Comparison of ENCODE assay signal across 8 mouse cellular contexts in genomic region chr8:93810028-93810858, GRCm38 (mm10). TPM values are rescaled to one million over a fixed set of nuclear protein-coding genes. Genes with fewer than 3 reads are reported as not detected.
DNase-seq lines count a peak whose midpoint lies in the region; ATAC-seq lines count a peak whose summit lies in the region.

No protein-coding gene starts in this region.

- peak overlapping the region; percentile 77 for H3K4me3 ChIP-seq in embryonic facial prominence, embryonic 10.5 days
- peak overlapping the region; percentile 66 for H3K4me3 ChIP-seq in limb, embryonic 12.5 days (replicated peaks)
- peak overlapping the region; percentile 96 for H3K4me3 ChIP-seq in midbrain, embryonic 16.5 days (ENCODE audit: low read depth, low read length)
- H3K4me3 ChIP-seq in stomach, embryonic 14.5 days (ENCODE audit: low read depth, low read length) = peak overlapping the region; percentile 57

- peak overlapping the region; percentile 84 for H3K27ac ChIP-seq in embryonic facial prominence, embryonic 10.5 days (replicated peaks)
- H3K27ac ChIP-seq in limb, embryonic 12.5 days = no peak overlapping the region
- peak overlapping the region; percentile 98 for H3K27ac ChIP-seq in midbrain, embryonic 16.5 days (ENCODE audit: low read length)
- peak overlapping the region; percentile 52; the same call in 1 of the 2 replicates for H3K27ac ChIP-seq in stomach, embryonic 14.5 days (ENCODE audit: low read length)

- H3K4me2 ChIP-seq in limb, embryonic 12.5 days = peak overlapping the region; percentile 86
- peak overlapping the region; percentile 80 for H3K4me2 ChIP-seq in midbrain, embryonic 16.5 days (ENCODE audit: low read length)
- H3K4me2 ChIP-seq in stomach, embryonic 14.5 days (replicated peaks; ENCODE audit: low read depth, low read length) = peak overlapping the region; percentile 82

- ATAC-seq in limb, embryonic 12.5 days (ENCODE audit: insufficient number of reproducible peaks, insufficient read depth, low FRiP score, low TSS enrichment, low read depth) = peak; percentile 83
- peak; percentile 82 for ATAC-seq in midbrain, embryonic 16.5 days
- ATAC-seq in stomach, embryonic 14.5 days (ENCODE audit: insufficient number of reproducible peaks, insufficient read depth, low FRiP score, low read depth) = peak; percentile 81

- H3K4me1 ChIP-seq in embryonic facial prominence, embryonic 10.5 days = peaks cover 45% of the 10 kb centered on the region
- H3K4me1 ChIP-seq in limb, embryonic 12.5 days (replicated peaks) = peaks cover 30% of the 10 kb centered on the region
- H3K4me1 ChIP-seq in midbrain, embryonic 16.5 days (ENCODE audit: control insufficient read depth, insufficient read depth, low read length) = peaks cover 17% of the 10 kb centered on the region
- H3K4me1 ChIP-seq in stomach, embryonic 14.5 days (ENCODE audit: control insufficient read depth, insufficient read depth, low read length) = peaks cover 17% of the 10 kb centered on the region; the same call in 1 of the 2 replicates

- H3K36me3 ChIP-seq in embryonic facial prominence, embryonic 10.5 days (replicated peaks) = no peaks in the 10 kb centered on the region
- H3K36me3 ChIP-seq in limb, embryonic 12.5 days = no peaks in the 10 kb centered on the region
- no peaks in the 10 kb centered on the region for H3K36me3 ChIP-seq in midbrain, embryonic 16.5 days (ENCODE audit: control insufficient read depth, insufficient read depth, low read length)
- H3K36me3 ChIP-seq in stomach, embryonic 14.5 days (ENCODE audit: control insufficient read depth, insufficient read depth, low read length) = no peaks in the 10 kb centered on the region

- H3K9me3 ChIP-seq in embryonic facial prominence, embryonic 10.5 days = no peaks in the 10 kb centered on the region
- H3K9me3 ChIP-seq in limb, embryonic 12.5 days = no peaks in the 10 kb centered on the region
- H3K9me3 ChIP-seq in midbrain, embryonic 16.5 days (replicated peaks; ENCODE audit: control insufficient read depth, low read length, poor library complexity, severe bottlenecking) = no peaks in the 10 kb centered on the region
- no peaks in the 10 kb centered on the region for H3K9me3 ChIP-seq in stomach, embryonic 14.5 days (ENCODE audit: control insufficient read depth, low read depth, low read length)

- H3K27me3 ChIP-seq in embryonic facial prominence, embryonic 10.5 days (replicated peaks; ENCODE audit: low read depth, poor library complexity, severe bottlenecking) = peaks cover 63% of the 10 kb centered on the region
- peaks cover 57% of the 10 kb centered on the region for H3K27me3 ChIP-seq in limb, embryonic 12.5 days
- no peaks in the 10 kb centered on the region for H3K27me3 ChIP-seq in midbrain, embryonic 16.5 days (ENCODE audit: control insufficient read depth, insufficient read depth, low read depth, low read length)
- peaks cover 6% of the 10 kb centered on the region; the same call in 1 of the 2 replicates for H3K27me3 ChIP-seq in stomach, embryonic 14.5 days (ENCODE audit: control insufficient read depth, insufficient read depth, low read length)

- H3K9ac ChIP-seq in limb, embryonic 12.5 days (replicated peaks) = peak overlapping the region; percentile 65
- H3K9ac ChIP-seq in midbrain, embryonic 16.5 days (ENCODE audit: low read depth, low read length) = peak overlapping the region; percentile 98
- peak overlapping the region; percentile 57; the same call in 1 of the 2 replicates for H3K9ac ChIP-seq in stomach, embryonic 14.5 days (replicated peaks; ENCODE audit: low read depth, low read length)

- 1% methylated on average over 58 of the region's 116 CpGs for WGBS in embryonic facial prominence, embryonic 10.5 days
- WGBS in limb, embryonic 12.5 days = 1% methylated on average over 54 of the region's 116 CpGs
- 0% methylated on average over 39 of the region's 116 CpGs for WGBS in midbrain, embryonic 16.5 days
- 1% methylated on average over 50 of the region's 116 CpGs for WGBS in stomach, embryonic 14.5 days

- DNase-seq in layer of hippocampus, adult 11-12 months (ENCODE audit: low spot score) = peak; percentile 90
- DNase-seq in layer of hippocampus, adult 9-10 months (ENCODE audit: low spot score) = no peak
- DNase-seq in embryonic facial prominence, embryonic 10.5 days (ENCODE audit: low spot score) = peak; percentile 89
- peak; percentile 85 to 89 for DNase-seq in heart, adult 18-20 months
- DNase-seq in kidney, adult 18-20 months = peak; percentile 75

RNA-seq across cellular contexts. Expression of gene Gnao1, which starts 0.5 kb away (rescaled TPM):
- polyA plus RNA-seq in embryonic facial prominence, embryonic 10.5 days (2016; fragmentation: Nextera tagmentation; extraction: Ambion mirVana) = 8.1 and 8.6 TPM in 2 replicates
- total RNA-seq in heart, adult 18-20 months (2021) = 10 to 100 TPM; 20.7 to 21.7 TPM
- polyA plus RNA-seq in limb, embryonic 12.5 days (2016; fragmentation: Nextera tagmentation; extraction: Ambion mirVana) = 2.0 and 2.6 TPM in 2 replicates
- 235 and 240 TPM in 2 replicates for polyA plus RNA-seq in midbrain, embryonic 16.5 days (2015; fragmentation: Nextera tagmentation; extraction: Ambion mirVana)
- 14.0 and 14.1 TPM in 2 replicates for polyA plus RNA-seq in stomach, embryonic 14.5 days (2014; fragmentation: Nextera tagmentation; extraction: Ambion mirVana)

Comparison
In these comparisons a context has a peak if more than half of its experiments do, and no peak if none do; other contexts are left out.
1. RNA of gene Gnao1, which starts 0.5 kb away (polyA plus RNA-seq): 235 to 240 TPM in midbrain, embryonic 16.5 days; 14.0 to 14.1 TPM in stomach, embryonic 14.5 days, 8.1 to 8.6 TPM in embryonic facial prominence, embryonic 10.5 days and 2.0 to 2.6 TPM in limb, embryonic 12.5 days; every median in the first group is over 10 times any median in the second.
2. Peak in every context shown above with its lines, with median percentiles within 50 percentile points of each other: H3K4me3 ChIP-seq, ATAC-seq, H3K4me2 ChIP-seq and H3K9ac ChIP-seq.